Mouse (Mus musculus): ENCODE data around the gene Lipo1. TPM values are rescaled to one million over a fixed set of nuclear protein-coding genes. Genes with fewer than 3 reads are reported as not detected.

Gene Lipo1
- polyA plus RNA-seq (2014; fragmentation: Illumina TruSeq; extraction: RNeasy Lipid Tissue Mini Kit (QIAGEN cat#74804); ENCODE audit: low read depth, low replicate concordance): not detected

DNA sequence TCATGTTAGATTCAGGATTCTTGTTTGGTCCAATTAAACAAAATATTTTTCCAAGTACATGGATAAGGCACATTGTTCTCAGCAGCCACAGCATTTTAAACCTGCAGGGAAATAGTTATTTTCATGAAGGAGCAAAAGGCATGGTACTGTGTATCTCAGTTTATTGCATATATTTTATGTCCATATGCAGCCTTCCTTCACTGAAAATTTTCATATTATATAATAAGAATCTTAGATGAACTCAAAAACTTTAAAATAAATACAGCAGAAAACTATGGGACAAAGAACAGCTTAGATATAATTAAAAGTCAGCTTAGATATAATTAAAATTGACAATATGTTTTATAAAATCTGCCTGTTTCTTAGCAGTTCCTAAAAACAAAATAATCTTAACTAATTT lies at the start of gene Lipo1:
Gene Lipo1 (minus strand): TSS at position 101 of the 400 bp plus-strand sequence.

DNA sequence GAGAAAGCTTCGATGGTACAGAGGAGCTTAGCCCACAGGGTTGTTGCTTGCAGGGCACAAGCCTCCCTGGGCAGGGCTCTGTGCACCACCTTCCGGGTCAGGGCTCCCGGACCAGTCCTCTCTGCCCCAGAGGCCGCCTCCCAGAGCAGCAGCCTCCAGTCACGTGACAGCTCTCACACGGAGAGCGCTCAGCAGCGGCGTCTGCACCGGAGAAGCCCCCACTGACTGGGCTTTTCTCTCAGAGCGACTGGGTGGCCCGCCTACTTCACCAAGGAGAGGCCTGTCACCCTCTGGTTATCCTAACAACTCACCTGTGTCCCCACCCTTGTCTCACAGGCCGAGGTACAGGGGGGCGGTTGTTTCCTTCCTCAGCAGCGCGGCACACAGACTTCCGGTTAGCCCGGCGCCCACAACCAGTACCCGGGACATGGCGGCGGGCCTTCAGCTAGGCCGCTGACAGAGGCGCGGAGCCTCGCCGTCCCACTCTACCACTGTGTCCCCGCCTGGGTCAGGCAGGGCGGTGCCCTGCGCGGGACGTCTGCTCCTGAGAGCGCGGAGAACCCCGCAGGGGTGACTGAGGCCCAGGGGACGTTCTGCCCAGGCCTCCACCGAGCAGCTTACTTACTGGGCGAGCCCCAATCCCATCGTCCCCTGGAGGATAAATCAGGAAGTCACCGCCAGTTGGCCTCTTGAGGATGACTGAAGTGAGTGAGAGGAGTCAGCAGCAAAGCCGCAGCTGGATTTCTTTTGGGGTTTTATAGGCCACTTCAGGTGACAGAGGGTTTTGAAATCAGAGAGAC lies 25.8 kb downstream of the Lipo1 start, which contains the start of gene Lipo3:
Gene Lipo3 (minus strand): TSS at position 665 of the 800 bp plus-strand sequence.

DNA sequence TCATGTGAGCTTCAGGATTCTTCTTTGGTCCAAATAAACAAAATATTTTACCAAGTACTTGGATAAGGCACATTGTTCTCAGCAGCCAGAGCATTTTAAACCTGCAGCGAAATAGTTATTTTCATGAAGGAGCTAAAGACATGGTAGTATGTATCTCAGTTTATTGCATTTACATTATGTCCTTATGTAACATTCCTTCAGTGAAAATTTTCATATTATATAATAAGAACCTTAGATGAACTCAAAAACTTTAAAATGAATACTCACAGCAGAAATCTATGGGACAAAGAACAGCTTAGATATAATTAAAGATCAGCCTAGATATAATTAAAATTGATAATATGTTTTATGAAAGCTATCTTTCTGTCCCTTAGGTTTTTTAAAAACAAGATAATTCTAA lies 36.0 kb downstream of the Lipo1 start, which contains the start of gene Lipo2:
Gene Lipo2 (minus strand): TSS at position 101 of the 400 bp plus-strand sequence.

Other genes with a start within 250 kb of the Lipo1 start
- gene Gm8978, start 162.2 kb downstream of the Lipo1 start, polyA plus RNA-seq (2014; fragmentation: Illumina TruSeq; extraction: RNeasy Lipid Tissue Mini Kit (QIAGEN cat#74804); ENCODE audit: low read depth, low replicate concordance): not detected
- 10.2 TPM for gene Lipo2, start 36.1 kb downstream of the Lipo1 start, polyA plus RNA-seq (2014; fragmentation: Illumina TruSeq; extraction: RNeasy Lipid Tissue Mini Kit (QIAGEN cat#74804); ENCODE audit: low read depth, low replicate concordance)
- 21.2 TPM for gene Lipo3, start 25.5 kb downstream of the Lipo1 start, polyA plus RNA-seq (2014; fragmentation: Illumina TruSeq; extraction: RNeasy Lipid Tissue Mini Kit (QIAGEN cat#74804); ENCODE audit: low read depth, low replicate concordance)
- 17.8 TPM for gene Lipf, start 173.7 kb upstream of the Lipo1 start, polyA plus RNA-seq (2014; fragmentation: Illumina TruSeq; extraction: RNeasy Lipid Tissue Mini Kit (QIAGEN cat#74804); ENCODE audit: low read depth, low replicate concordance)
- 0.41 TPM for gene Lipk, start 220.8 kb upstream of the Lipo1 start, polyA plus RNA-seq (2014; fragmentation: Illumina TruSeq; extraction: RNeasy Lipid Tissue Mini Kit (QIAGEN cat#74804); ENCODE audit: low read depth, low replicate concordance)